Mouse (Mus musculus) gonadal fat pad, adult 2 months (tissue): ENCODE measurements around the gene Creg1. TPM values are rescaled to one million over a fixed set of nuclear protein-coding genes. Genes with fewer than 3 reads are reported as not detected.

Experiments used
- DNase-seq: peaks from one replicate; pipeline ENCODE4 v3.0.0-alpha.2; 2012; ENCODE audit warnings: low read depth
- polyA plus RNA-seq: library from polyadenylated mRNA; depleted of rRNA; stranded (reverse); fragments of >200 nt; gene quantifications from 2 replicates; pipeline ENCODE4 v1.2.3, GENCODE M21; 2012; rRNA removed

Gene Creg1
- 82.5 and 92.1 TPM in 2 replicates for polyA plus RNA-seq

GRCm38 (mm10) chr1:165763635-165764372 is at the start of gene Creg1:
Gene Creg1 (plus strand): TSS chr1:165763746.
- DNase-seq: no peak

GRCm38 (mm10) chr1:165713798-165714197 is 49.7 kb upstream of the Creg1 start:
- no peak for DNase-seq

- DNase-seq: no peak
Observed at GRCm38 (mm10) chr1:165716426-165716825, 47.1 kb upstream of the Creg1 start.

- no peak for DNase-seq
Observed at GRCm38 (mm10) chr1:165717711-165718542, 45.6 kb upstream of the Creg1 start.

GRCm38 (mm10) chr1:165718543-165719105 is 44.9 kb upstream of the Creg1 start:
- no peak for DNase-seq

- no peak for DNase-seq
Observed at GRCm38 (mm10) chr1:165722531-165723123, 40.9 kb upstream of the Creg1 start.

- no peak for DNase-seq
Observed at GRCm38 (mm10) chr1:165724219-165725033, 39.1 kb upstream of the Creg1 start.

GRCm38 (mm10) chr1:165725039-165725644 is 38.4 kb upstream of the Creg1 start:
- no peak for DNase-seq

GRCm38 (mm10) chr1:165726986-165727385 is 36.6 kb upstream of the Creg1 start:
- no peak for DNase-seq

- no peak for DNase-seq
Observed at GRCm38 (mm10) chr1:165728057-165728639, 35.4 kb upstream of the Creg1 start.

- DNase-seq: no peak
Observed at GRCm38 (mm10) chr1:165730129-165730528, 33.4 kb upstream of the Creg1 start.

- DNase-seq: no peak
Observed at GRCm38 (mm10) chr1:165731553-165731952, 32.0 kb upstream of the Creg1 start.

GRCm38 (mm10) chr1:165734840-165735239 is 28.7 kb upstream of the Creg1 start:
- DNase-seq: no peak

- DNase-seq: no peak
Observed at GRCm38 (mm10) chr1:165735826-165736818, 27.4 kb upstream of the Creg1 start.

- DNase-seq: no peak
Observed at GRCm38 (mm10) chr1:165737451-165737850, 26.1 kb upstream of the Creg1 start.

GRCm38 (mm10) chr1:165737867-165738266 is 25.7 kb upstream of the Creg1 start:
- no peak for DNase-seq

- DNase-seq: no peak
Observed at GRCm38 (mm10) chr1:165738985-165739384, 24.6 kb upstream of the Creg1 start.

- no peak for DNase-seq
Observed at GRCm38 (mm10) chr1:165741989-165742388, 21.6 kb upstream of the Creg1 start.

- DNase-seq: no peak
Observed at GRCm38 (mm10) chr1:165748053-165748452, 15.5 kb upstream of the Creg1 start.
